Mouse (Mus musculus) liver, adult 2 months (tissue): ENCODE measurements around the gene Hist1h3h.

Source experiments
- CTCF ChIP-seq: fragments of 200-500 bp; IDR thresholded peaks from 2 replicates; pipeline ENCODE4 v1.5.1; 2011; ENCODE audit warnings: low read depth, low read length, control low read depth
- POLR2A ChIP-seq: fragments of 200-500 bp; IDR thresholded peaks from 2 replicates; pipeline ENCODE4 v1.6.1; 2011; ENCODE audit warnings: low read length, control low read depth; ENCODE audit not compliant: insufficient read depth; ENCODE audit errors: extremely low read depth

- no peak for TF ChIP-seq CTCF
- no peak for TF ChIP-seq POLR2A
These were observed 10.8 kb upstream of the Hist1h3h start for GRCm38 (mm10) chr13:21706669-21707068.
